Mouse (Mus musculus): ENCODE data around the gene Pfpl.

Pfpl gene

GRCm38 (mm10) chr19:12462851-12463721 is 35.4 kb downstream of the Pfpl start:
- in situ Hi-C loops (cut with MboI; ENCODE audit: unreplicated experiment in 2 of 2), result loop anchor here in 1 of 2 experiments (25.0 kb wide), 1 partner anchor 1776 kb away; the partner anchor contains the start of genes Pga5 and Vps37c

GRCm38 (mm10) chr19:12463722-12464035 is 36.0 kb downstream of the Pfpl start:
- in situ Hi-C loops (cut with MboI; ENCODE audit: unreplicated experiment in 2 of 2), result loop anchor here in 1 of 2 experiments (25.0 kb wide), 1 partner anchor 1776 kb away; the partner anchor contains the start of genes Pga5 and Vps37c

DNA sequence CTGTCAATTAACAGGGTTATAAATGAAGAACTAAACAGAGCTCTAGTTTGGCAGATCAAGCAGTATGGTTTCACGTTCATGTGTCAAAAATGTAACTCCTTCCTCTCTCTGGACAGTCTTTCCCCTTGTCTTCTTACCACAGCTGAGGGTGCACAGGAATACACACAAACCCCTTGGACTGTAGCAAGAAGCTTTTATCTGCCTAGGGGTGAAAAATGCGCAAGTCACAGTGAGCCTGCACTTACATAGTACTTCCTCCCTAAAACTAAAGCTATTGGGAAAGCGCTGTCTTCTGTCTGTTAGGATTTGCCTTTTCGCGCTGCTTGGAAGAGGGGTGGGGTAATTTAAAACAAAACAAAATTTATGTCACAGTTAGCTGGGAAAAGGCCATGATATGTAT is 36.4 kb downstream of the Pfpl start:
- in situ Hi-C loops (cut with MboI; ENCODE audit: unreplicated experiment in 2 of 2), result loop anchor here in 1 of 2 experiments (25.0 kb wide), 1 partner anchor 1777 kb away; the partner anchor contains the start of genes Pga5 and Vps37c

DNA sequence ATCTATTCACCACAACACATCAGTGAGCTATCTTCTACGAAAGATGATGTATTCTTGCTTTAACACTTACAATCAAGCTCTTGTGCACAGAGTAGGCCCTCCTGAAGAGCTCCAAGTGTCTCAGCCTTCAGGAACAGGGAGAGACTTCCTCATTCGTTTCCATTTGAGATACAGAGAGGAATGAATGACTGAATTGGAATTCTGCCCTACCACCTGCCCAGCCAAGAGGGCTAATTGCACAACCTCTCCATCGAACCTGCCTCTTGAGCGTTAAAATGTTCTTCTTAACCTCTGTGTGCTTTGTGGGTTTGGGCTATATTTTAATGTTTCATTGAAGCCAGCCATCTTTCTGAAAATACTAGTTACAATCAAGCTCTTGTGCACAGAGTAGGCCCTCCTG is 37.0 kb downstream of the Pfpl start:
- in situ Hi-C loops (cut with MboI; ENCODE audit: unreplicated experiment in 2 of 2), result loop anchor here (5.0 to 25.0 kb wide), 3 partner anchors 32 to 1777 kb away; partner anchors contain the start of genes Dtx4 (in 2 of the 2), Pga5 (in 1 of the 2) and Vps37c (in 1 of the 2)

DNA sequence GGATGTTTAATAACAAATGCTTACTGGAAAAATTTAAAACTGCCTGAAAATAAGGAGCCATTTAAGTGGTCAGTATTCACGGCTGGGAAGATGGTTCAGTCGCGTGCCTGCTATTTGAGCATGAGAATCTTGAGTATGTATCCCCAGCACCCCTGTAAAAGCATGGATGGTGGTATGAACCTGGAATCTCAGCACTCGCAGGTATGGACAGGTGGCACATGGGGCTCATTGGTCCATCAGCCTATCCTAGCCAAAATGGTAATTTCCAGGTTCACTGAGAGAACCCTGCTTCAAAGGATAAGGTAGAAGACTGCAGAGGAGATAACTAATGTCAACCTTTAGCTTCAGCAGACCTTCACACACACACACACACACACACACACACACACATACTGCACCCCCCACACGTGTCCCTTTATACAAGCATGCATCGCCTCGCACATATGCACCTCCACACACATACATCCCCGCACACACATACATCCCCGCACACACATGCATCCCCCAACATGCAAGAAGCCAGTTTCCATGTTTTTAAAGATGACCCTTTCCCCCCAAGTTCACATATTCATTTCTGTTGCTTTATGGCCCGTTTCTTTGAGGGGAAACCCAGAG is 37.9 kb downstream of the Pfpl start:
- in situ Hi-C loops (cut with MboI; ENCODE audit: unreplicated experiment in 2 of 2), result loop anchor here (5.0 to 25.0 kb wide), 3 partner anchors 33 to 1778 kb away; partner anchors contain the start of genes Dtx4 (in 2 of the 2), Pga5 (in 1 of the 2) and Vps37c (in 1 of the 2)

DNA sequence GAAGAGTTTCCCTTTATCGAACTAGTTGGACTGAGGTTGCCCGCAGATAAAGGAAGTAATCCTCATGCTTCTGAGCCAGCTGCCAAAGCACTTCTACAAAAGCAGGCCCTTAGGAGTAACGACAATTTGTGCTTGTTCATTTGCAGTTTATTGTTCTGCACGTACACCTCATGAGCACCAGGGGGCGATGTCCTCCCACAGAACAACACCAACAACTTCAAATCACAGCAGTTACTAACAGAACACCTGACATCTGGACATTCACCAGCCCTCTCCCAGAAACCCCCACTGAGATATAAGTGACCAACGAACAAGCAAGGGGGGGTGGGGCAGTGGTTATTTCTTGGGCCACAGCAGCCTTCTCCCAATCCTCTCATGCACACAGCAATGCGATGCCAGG is 38.5 kb downstream of the Pfpl start:
- in situ Hi-C loops (cut with MboI; ENCODE audit: unreplicated experiment in 2 of 2), result loop anchor here (5.0 to 25.0 kb wide), 3 partner anchors 34 to 1779 kb away; partner anchors contain the start of genes Dtx4 (in 2 of the 2), Pga5 (in 1 of the 2) and Vps37c (in 1 of the 2)

DNA sequence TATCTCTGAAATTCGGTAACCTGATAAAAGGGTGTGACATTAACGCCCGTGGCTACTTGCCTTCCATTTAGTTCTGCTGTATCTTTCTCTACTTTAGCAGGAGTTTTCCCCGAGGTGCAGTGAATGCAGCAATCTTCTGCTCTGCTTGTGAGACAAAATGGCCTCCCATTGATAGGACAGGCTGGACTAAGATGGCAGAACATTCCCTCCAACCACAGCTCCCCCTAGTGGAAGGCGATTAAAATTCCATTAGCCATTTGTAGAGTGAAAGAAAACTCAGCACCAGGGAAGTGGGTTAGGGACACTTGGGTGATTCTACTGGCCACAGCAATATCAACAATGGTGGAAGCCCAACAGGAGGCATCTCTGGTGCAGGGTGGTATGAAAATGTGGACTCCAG is 39.7 kb downstream of the Pfpl start:
- in situ Hi-C loops (cut with MboI; ENCODE audit: unreplicated experiment in 2 of 2), result loop anchor here (5.0 to 25.0 kb wide), 3 partner anchors 35 to 1780 kb away; partner anchors contain the start of genes Dtx4 (in 2 of the 2), Pga5 (in 1 of the 2) and Vps37c (in 1 of the 2)

DNA sequence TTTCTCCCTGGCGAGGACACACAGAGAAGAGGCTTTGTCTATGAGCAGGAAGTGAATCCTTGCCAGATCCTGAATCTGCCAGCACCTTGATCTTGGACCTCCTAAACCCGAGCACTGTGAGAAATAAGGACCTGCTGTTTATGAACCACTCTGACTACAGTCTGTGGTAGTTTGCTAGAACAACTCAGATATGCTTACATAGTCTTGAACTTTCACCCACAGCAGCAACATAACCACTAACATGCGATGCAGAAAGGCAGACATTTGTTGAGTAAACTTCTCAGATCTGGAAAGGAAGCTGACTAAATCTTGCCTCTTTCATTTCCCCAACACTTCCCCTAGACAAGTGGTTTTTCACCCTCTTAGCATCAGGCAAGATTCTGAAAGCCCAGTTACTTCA is 44.2 kb downstream of the Pfpl start:
- in situ Hi-C loops (cut with MboI; ENCODE audit: unreplicated experiment in 2 of 2), result loop anchor here (5.0 to 25.0 kb wide), 6 partner anchors 100 to 1785 kb away; partner anchors contain the start of genes Mrpl16 (in 1 of the 2), Patl1 (in 1 of the 2), Pga5 (in 1 of the 2) and Vps37c (in 1 of the 2)

DNA sequence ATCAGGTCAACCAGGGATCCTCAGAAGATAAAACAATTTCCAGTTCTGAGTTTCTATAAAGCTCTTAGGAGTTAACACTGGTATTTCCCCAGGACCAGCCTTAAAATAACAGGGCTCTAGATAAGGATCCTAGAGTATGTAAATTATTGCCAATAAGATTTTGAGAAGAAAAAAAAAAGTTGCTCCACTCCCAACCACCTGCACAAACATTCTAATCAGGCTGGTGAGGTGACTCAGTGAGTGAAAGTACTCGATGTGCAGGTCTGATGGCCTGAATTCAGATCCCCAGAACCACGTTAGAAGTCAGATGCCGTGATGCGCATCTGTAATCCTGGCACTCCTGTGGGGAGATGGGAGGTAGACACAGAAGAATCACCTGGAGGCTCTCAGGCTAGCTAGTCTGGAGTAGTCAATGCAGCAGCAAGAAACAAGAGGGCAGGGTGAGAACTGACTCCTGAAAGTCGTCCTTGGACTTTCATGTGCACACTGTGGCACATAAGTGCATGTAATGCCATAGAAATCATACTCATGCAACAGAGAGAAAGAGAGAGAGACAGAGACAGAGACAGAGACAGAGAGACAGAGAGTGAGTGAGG is 44.8 kb downstream of the Pfpl start:
- in situ Hi-C loops (cut with MboI; ENCODE audit: unreplicated experiment in 2 of 2), result loop anchor here (5.0 to 25.0 kb wide), 6 partner anchors 100 to 1785 kb away; partner anchors contain the start of genes Mrpl16 (in 1 of the 2), Patl1 (in 1 of the 2), Pga5 (in 1 of the 2) and Vps37c (in 1 of the 2)

DNA sequence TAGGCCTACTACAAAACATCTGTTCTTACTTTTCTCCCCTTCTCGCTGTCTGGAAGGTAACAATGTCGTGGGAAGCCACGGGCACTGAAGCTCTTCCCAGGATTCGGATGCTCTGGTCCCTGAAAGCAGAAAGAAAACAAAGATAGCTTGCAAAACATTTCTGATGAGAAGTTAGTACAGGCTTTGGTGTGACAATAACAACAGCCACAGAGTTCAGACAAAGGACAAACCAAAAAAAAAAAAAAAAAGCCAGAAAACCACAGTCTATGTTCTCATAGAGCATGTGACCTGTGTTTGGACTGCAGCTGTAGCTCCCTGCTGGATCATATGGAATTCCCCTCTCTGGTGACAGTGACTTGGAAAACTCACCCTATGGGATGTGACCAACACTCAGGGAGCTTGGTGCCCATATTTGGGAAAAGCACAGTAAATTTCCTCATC is 45.5 kb downstream of the Pfpl start:
- in situ Hi-C loops (cut with MboI; ENCODE audit: unreplicated experiment in 2 of 2), result loop anchor here (5.0 to 25.0 kb wide), 6 partner anchors 99 to 1786 kb away; partner anchors contain the start of genes Mrpl16 (in 1 of the 2), Patl1 (in 1 of the 2), Pga5 (in 1 of the 2) and Vps37c (in 1 of the 2)

DNA sequence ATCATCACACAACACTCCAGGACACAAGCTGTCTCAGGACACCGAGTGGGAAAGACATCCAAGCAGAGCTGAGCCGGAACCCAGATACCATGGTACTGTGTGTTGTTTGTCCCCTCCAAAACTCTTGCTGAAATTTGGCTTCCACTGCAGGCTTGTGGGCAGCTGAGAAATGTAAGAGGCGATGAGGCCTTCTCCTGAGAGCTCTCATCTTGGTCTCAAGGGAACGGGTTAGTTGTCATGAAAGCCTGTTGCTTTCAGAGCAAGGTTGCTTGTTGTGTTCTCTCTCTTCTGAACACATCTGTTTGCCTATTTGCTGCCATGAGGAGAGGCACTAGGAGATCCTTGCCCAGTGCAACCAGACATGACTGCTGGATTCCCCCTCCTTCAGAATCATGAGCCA is 46.2 kb downstream of the Pfpl start:
- in situ Hi-C loops (cut with MboI; ENCODE audit: unreplicated experiment in 2 of 2), result loop anchor here (5.0 to 25.0 kb wide), 6 partner anchors 98 to 1787 kb away; partner anchors contain the start of genes Mrpl16 (in 1 of the 2), Patl1 (in 1 of the 2), Pga5 (in 1 of the 2) and Vps37c (in 1 of the 2)

GRCm38 (mm10) chr19:12475380-12476250 is 47.9 kb downstream of the Pfpl start:
- in situ Hi-C loops (cut with MboI; ENCODE audit: unreplicated experiment in 2 of 2), result loop anchor here (5.0 to 25.0 kb wide), 5 partner anchors 92 to 701 kb away; partner anchors contain the start of genes Mrpl16 (in 1 of the 2) and Patl1 (in 1 of the 2)

GRCm38 (mm10) chr19:12476721-12477270 is 49.1 kb downstream of the Pfpl start:
- in situ Hi-C loops (cut with MboI; ENCODE audit: unreplicated experiment in 2 of 2), result loop anchor here (5.0 to 25.0 kb wide), 5 partner anchors 91 to 702 kb away; partner anchors contain the start of genes Mrpl16 (in 1 of the 2) and Patl1 (in 1 of the 2)

- in situ Hi-C loops (cut with MboI; ENCODE audit: unreplicated experiment in 2 of 2), result loop anchor here (5.0 to 25.0 kb wide), 5 partner anchors 89 to 704 kb away; partner anchors contain the start of genes Mrpl16 (in 1 of the 2) and Patl1 (in 1 of the 2)
Observed at GRCm38 (mm10) chr19:12478369-12478768, 50.7 kb downstream of the Pfpl start.
